Mouse (Mus musculus) megakaryocyte, embryonic 14.5 days (primary cell): ENCODE measurements around the gene Trp53i13.

Experiments
- FLI1 ChIP-seq: IDR thresholded peaks from 2 replicates; pipeline ENCODE4 v1.6.1; 2012; ENCODE audit warnings: low read length, inconsistent platforms, mixed read lengths
- GATA1 ChIP-seq: IDR thresholded peaks from 3 replicates; pipeline ENCODE4 v1.6.1; 2012; ENCODE audit warnings: mixed read lengths, low read length, inconsistent platforms, borderline replicate concordance

DNA sequence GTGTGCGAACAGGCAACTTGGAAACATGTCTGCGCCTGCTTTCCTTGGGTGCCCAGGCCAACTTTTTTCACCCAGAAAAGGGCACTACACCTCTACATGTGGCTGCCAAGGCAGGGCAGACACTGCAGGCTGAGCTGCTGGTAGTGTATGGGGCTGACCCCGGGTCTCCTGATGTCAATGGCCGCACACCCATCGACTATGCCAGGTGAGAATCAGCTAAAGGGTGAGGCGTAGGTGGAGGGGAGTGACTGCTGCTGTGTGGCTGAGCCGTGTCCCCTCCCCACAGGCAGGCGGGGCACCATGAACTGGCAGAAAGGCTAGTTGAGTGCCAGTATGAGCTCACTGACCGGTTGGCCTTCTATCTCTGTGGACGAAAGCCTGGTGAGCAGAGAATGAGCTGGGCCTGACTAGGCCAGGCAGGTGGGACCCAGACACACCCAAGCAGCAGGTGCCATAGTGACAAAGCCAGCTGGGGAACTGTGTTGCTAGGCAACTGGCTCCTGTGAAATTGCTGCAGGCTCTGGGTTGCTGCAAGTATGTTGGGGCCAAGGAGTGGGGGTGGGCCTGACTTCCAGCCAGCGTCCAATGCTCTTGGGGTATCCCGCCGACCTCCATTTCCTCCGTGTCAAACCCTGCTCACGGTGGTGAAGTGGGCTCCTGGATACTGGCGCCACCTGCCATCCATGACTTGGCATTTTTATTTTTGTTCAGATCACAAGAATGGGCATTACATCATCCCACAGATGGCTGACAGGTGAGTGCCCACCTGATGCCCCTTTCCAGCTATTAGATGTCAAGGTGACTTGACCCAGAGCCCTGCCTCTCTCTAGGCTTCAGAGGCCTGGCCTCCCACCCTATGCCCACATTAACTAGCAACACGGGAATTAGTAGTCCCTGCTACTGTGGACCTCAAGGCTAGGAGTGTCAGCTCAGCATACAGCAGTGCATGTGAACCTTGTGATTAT, 15.1 kb downstream of the Trp53i13 start:
- no peak for TF ChIP-seq GATA1
- TF ChIP-seq FLI1: no peak
